In genomic region chr19:28465779-28466178, GRCm38 (mm10) we compare ENCODE assay signal across 18 mouse cellular contexts.
"Had no signal": no experiment of that assay in that cellular context is flagged by ENCODE, and none has a peak within 500 bp of the region (broad histone marks: within the 10 kb centered on the region; RNA-seq: fewer than 3 reads in every experiment).

No protein-coding gene starts in this region.

- H3K36me3 ChIP-seq: midbrain, embryonic 10.5 days; midbrain, embryonic 12.5 days; neural tube, embryonic 13.5 days; neural tube, embryonic 15.5 days; stomach, embryonic 15.5 days had no signal

- H3K4me1 ChIP-seq: neural tube, embryonic 13.5 days; neural tube, embryonic 15.5 days; stomach, embryonic 15.5 days had no signal

- H3K4me3 ChIP-seq: midbrain, embryonic 10.5 days; midbrain, embryonic 12.5 days; myocyte; neural tube, embryonic 13.5 days; neural tube, embryonic 15.5 days; stomach, embryonic 15.5 days had no signal

- H3K27ac ChIP-seq: midbrain, embryonic 10.5 days; midbrain, embryonic 12.5 days; neural tube, embryonic 13.5 days; neural tube, embryonic 15.5 days; stomach, embryonic 15.5 days; stomach, postnatal 0 days had no signal

- H3K9ac ChIP-seq: lung, embryonic 14.5 days; midbrain, embryonic 12.5 days; neural tube, embryonic 13.5 days; neural tube, embryonic 15.5 days; stomach, embryonic 15.5 days had no signal

- DNase-seq: lung, adult 18-20 months; lung, embryonic 14.5 days; lung, postnatal 10 days; lung, postnatal 4 days; midbrain, embryonic 14.5 days; retina, postnatal 1 day; right cerebral cortex, adult 18-20 months; thymus, adult 2 months; thymus, postnatal 25 days; thymus, postnatal 4 days had no signal

- ATAC-seq: midbrain, embryonic 16.5 days had no signal

- H3K27me3 ChIP-seq: neural tube, embryonic 13.5 days; neural tube, embryonic 15.5 days; stomach, embryonic 15.5 days had no signal

- H3K9me3 ChIP-seq: midbrain, embryonic 10.5 days; midbrain, embryonic 12.5 days; neural tube, embryonic 13.5 days; neural tube, embryonic 15.5 days; stomach, embryonic 15.5 days had no signal

- H3K4me2 ChIP-seq: lung, embryonic 14.5 days; midbrain, embryonic 12.5 days; neural tube, embryonic 13.5 days; neural tube, embryonic 15.5 days; stomach, embryonic 15.5 days had no signal
